Mouse (Mus musculus): ENCODE measurements around the gene Cyb5d1. TPM values are rescaled to one million over a fixed set of nuclear protein-coding genes. Genes with fewer than 3 reads are reported as not detected.

The Cyb5d1 gene
- polyA plus RNA-seq, 1 experiment from 2014 or later: 23.9 TPM

DNA sequence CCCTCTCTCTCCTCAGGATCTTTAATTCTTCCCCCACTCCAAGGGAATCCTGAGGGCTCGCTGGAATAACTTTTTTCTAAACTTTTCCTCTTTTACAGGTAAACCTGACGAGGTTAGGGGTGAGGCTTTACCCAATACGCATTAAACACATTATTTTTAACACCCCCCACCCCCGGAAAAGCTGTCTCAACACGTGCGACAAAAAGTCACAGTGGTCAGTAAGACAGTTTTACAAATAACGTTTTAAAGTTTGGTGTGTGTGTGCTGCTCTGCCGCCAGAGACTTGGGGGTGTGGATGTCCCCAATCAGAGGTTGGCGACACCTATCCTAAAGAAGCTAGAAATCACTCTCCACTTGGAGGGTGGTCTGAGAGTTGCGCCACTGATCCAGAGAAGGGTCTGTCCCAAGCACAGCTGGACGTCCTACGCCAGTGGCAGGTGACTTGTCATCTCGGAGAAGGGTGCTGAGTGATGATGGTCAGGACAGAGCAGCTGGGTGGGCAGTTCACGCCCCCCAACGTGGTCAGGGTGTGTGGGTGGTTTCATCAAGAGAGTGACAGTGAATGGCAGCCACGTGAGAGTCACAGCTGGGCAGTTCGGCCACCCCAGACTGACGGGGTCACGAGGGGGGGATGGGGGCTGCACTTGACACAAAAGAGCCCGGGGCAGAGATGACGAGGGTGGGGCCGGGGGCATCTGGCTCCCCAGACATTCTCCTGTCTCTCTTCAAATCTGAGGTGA, 27.6 kb downstream of the Cyb5d1 start:
- Histone ChIP-seq H3K4me2 (replicated peaks) (peak overlapping the region; percentile 97), H3K27ac (peak overlapping the region; percentile 100), H3K27me3 (ENCODE audit: control insufficient read depth, insufficient read depth, low read length) (no peaks in the 10 kb centered on the region), H3K4me3 (replicated peaks; ENCODE audit: low read length) (peak overlapping the region; percentile 100), H3K9me3 (ENCODE audit: control insufficient read depth, low read length) (no peaks in the 10 kb centered on the region), H3K9ac (peak overlapping the region; percentile 100), H3K4me1 (replicated peaks; ENCODE audit: control insufficient read depth, insufficient read depth, low read length) (peaks cover 52% of the 10 kb centered on the region), H3K36me3 (replicated peaks; ENCODE audit: control insufficient read depth, insufficient read depth) (peaks cover 17% of the 10 kb centered on the region)
- 0 out of 2 replicates have a peak, but pooled peaks have one; percentile 1 for ATAC-seq (ENCODE audit: low FRiP score)
- WGBS: under 1% methylated on average over 22 of the region's 22 CpGs
- no peak for DNase-seq (ENCODE audit: low spot score)

GRCm38 (mm10) chr11:69366855-69367615, 28.4 kb downstream of the Cyb5d1 start:
- 0% methylated on average over 22 of the region's 22 CpGs for WGBS
- peaks cover 48% of the 10 kb centered on the region for H3K4me1 ChIP-seq (replicated peaks; ENCODE audit: control insufficient read depth, insufficient read depth, low read length)
- DNase-seq (ENCODE audit: low spot score): no peak

DNA sequence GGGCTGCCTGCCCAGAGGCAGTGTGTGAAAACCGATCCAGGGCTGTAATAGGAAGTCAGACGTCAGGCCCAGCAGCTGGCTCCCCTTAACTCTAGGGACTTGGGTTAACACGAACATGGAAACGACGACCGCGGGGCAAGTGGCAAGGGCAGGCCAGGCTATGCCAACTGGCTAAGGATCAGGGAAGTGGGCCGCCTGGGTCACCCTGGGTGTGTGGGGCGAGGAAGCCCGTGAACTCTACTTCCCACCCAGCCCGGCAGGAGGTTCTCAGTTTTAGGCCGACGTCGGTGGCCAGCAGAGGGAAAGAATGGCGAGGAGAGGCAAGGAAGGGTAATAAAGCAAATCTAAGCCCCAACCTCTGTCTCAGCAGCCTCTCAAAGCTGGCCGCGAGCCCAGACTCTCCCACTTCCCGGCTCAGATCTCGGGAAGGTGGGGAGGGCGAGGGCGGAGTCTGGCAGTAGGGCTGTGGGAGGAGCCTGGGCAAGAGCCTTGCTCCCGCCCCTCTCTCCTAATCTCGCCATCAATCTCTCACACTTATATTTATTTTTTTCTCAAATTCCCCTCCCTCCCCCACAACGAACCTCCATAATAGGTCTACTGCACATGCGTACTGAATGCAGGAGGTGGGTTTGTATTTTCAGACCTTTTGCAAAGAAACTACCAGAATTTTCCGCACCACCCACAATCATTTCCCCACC, 29.1 kb downstream of the Cyb5d1 start:
- H3K4me3 ChIP-seq (replicated peaks; ENCODE audit: low read length): peak overlapping the region; percentile 100
- peak overlapping the region; percentile 100 for H3K27ac ChIP-seq
- peak; percentile 87 for ATAC-seq (ENCODE audit: low FRiP score)
- peaks cover 40% of the 10 kb centered on the region for H3K4me1 ChIP-seq (replicated peaks; ENCODE audit: control insufficient read depth, insufficient read depth, low read length)
- DNase-seq (ENCODE audit: low spot score): peak; percentile 90
- WGBS: under 1% methylated on average over 26 of the region's 26 CpGs
- peak overlapping the region; percentile 100 for H3K9ac ChIP-seq
- no peaks in the 10 kb centered on the region for H3K27me3 ChIP-seq (ENCODE audit: control insufficient read depth, insufficient read depth, low read length)
- peaks cover 32% of the 10 kb centered on the region for H3K36me3 ChIP-seq (replicated peaks; ENCODE audit: control insufficient read depth, insufficient read depth)
- peak overlapping the region; percentile 97 for H3K4me2 ChIP-seq (replicated peaks)
- no peaks in the 10 kb centered on the region for H3K9me3 ChIP-seq (ENCODE audit: control insufficient read depth, low read length)

More at GRCm38 (mm10) chr11:69366855-69367615, 28.4 kb downstream of the Cyb5d1 start:
- Histone ChIP-seq H3K4me2 (replicated peaks) (peak overlapping the region; percentile 97), H3K27ac (peak overlapping the region; percentile 100), H3K4me3 (replicated peaks; ENCODE audit: low read length) (peak overlapping the region; percentile 100), H3K9me3 (ENCODE audit: control insufficient read depth, low read length) (no peaks in the 10 kb centered on the region), H3K9ac (peak overlapping the region; percentile 100), H3K36me3 (replicated peaks; ENCODE audit: control insufficient read depth, insufficient read depth) (peaks cover 25% of the 10 kb centered on the region), H3K27me3 (ENCODE audit: control insufficient read depth, insufficient read depth, low read length) (no peaks in the 10 kb centered on the region)
- ATAC-seq (ENCODE audit: low FRiP score): no peak

DNA sequence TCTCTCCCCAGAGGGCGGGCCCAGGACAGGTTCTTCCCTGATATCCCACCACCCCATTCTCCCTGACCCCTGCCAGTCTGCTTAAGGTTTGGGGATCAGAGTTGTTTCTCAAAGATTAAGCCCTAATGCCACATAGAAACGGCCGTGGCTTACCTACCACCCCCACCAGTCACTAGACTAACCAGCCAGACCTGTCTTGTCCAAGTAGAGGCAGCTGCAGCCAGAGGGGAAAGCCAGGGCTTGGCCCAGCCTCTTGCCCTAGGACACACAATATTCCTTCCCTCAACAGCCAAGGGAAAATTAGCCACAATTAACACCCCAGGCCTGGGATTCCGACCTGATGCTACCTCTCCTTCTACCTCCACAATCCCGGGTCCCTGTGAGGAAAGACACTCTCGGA, 29.7 kb downstream of the Cyb5d1 start:
- peaks cover 35% of the 10 kb centered on the region for H3K4me1 ChIP-seq (replicated peaks; ENCODE audit: control insufficient read depth, insufficient read depth, low read length)
- H3K9me3 ChIP-seq (ENCODE audit: control insufficient read depth, low read length): no peaks in the 10 kb centered on the region
- H3K9ac ChIP-seq: peak overlapping the region; percentile 64
- peak overlapping the region; percentile 100 for H3K4me3 ChIP-seq (replicated peaks; ENCODE audit: low read length)
- peak overlapping the region; percentile 97 for H3K4me2 ChIP-seq (replicated peaks)
- WGBS: 22% methylated on average over 6 of the region's 6 CpGs
- H3K27me3 ChIP-seq (ENCODE audit: control insufficient read depth, insufficient read depth, low read length): no peaks in the 10 kb centered on the region
- H3K27ac ChIP-seq: peak overlapping the region; percentile 100
- ATAC-seq (ENCODE audit: low FRiP score): no peak
- peaks cover 38% of the 10 kb centered on the region for H3K36me3 ChIP-seq (replicated peaks; ENCODE audit: control insufficient read depth, insufficient read depth)
- DNase-seq (ENCODE audit: low spot score): no peak

DNA sequence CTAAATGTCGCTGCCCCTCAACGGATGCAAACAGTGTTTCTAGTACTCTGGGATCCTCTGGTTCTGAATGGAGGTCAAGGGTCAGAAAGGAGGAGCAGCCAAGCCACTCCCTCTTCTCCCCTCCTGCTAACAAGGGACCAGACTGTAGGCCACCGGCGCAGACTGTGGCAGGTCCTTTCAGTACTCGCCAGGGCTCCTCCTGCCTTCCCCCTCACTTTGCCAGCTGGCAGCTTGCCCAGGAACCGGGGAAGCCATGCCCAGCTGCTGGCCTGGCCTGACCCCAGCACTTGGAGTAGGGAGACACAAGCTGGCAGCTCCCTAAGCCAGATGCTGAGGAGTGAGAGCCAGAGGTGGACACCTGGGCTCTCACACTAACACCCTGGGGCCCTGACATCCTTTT, 30.5 kb downstream of the Cyb5d1 start:
- 2% methylated on average over 6 of the region's 6 CpGs for WGBS
- no peaks in the 10 kb centered on the region for H3K27me3 ChIP-seq (ENCODE audit: control insufficient read depth, insufficient read depth, low read length)
- DNase-seq (ENCODE audit: low spot score): peak; percentile 74

GRCm38 (mm10) chr11:69364376-69364775, 31.1 kb downstream of the Cyb5d1 start:
- DNase-seq (ENCODE audit: low spot score) (no peak), ATAC-seq (ENCODE audit: low FRiP score) (no peak)
- Histone ChIP-seq H3K9me3 (ENCODE audit: control insufficient read depth, low read length) (no peaks in the 10 kb centered on the region), H3K4me1 (replicated peaks; ENCODE audit: control insufficient read depth, insufficient read depth, low read length) (peaks cover 32% of the 10 kb centered on the region), H3K4me3 (replicated peaks; ENCODE audit: low read length) (no peak overlapping the region), H3K4me2 (replicated peaks) (peak overlapping the region; percentile 97), H3K27ac (peak overlapping the region; percentile 100; the same call in 1 of the 2 replicates), H3K9ac (peak overlapping the region; percentile 18; the same call in 1 of the 2 replicates), H3K27me3 (ENCODE audit: control insufficient read depth, insufficient read depth, low read length) (no peaks in the 10 kb centered on the region), H3K36me3 (replicated peaks; ENCODE audit: control insufficient read depth, insufficient read depth) (peaks cover 52% of the 10 kb centered on the region)
- WGBS: 52% methylated on average over 8 of the region's 8 CpGs

More for the DNA sequence above, 30.5 kb downstream of the Cyb5d1 start:
- peak; percentile 49 for ATAC-seq (ENCODE audit: low FRiP score)
- Histone ChIP-seq H3K4me3 (replicated peaks; ENCODE audit: low read length) (peak overlapping the region; percentile 4; the same call in 1 of the 2 replicates), H3K9me3 (ENCODE audit: control insufficient read depth, low read length) (no peaks in the 10 kb centered on the region), H3K36me3 (replicated peaks; ENCODE audit: control insufficient read depth, insufficient read depth) (peaks cover 46% of the 10 kb centered on the region), H3K27ac (peak overlapping the region; percentile 100), H3K9ac (peak overlapping the region; percentile 64), H3K4me1 (replicated peaks; ENCODE audit: control insufficient read depth, insufficient read depth, low read length) (peaks cover 32% of the 10 kb centered on the region), H3K4me2 (replicated peaks) (peak overlapping the region; percentile 97)

DNA sequence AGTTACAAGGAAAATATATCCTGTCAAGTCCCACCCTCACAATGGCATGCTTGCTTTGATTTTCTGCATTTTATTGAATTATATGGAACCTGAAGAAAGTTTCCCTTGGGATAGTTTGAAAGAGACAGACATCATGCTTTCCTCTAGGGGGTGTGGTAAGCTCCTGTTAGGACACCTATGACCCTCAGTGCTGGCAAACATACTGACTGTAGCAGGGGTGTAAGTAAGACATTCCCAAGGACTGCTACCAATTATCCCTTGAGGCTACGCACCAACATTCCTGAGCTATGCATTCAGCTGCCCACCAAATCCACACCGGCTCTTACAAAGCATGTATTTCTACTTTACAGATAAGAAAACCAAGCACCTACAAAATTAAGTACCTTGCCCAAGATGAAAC, 33.0 kb downstream of the Cyb5d1 start:
- ATAC-seq (ENCODE audit: low FRiP score) (no peak), DNase-seq (ENCODE audit: low spot score) (no peak)
- Histone ChIP-seq H3K4me1 (replicated peaks; ENCODE audit: control insufficient read depth, insufficient read depth, low read length) (peaks cover 26% of the 10 kb centered on the region), H3K9me3 (ENCODE audit: control insufficient read depth, low read length) (no peaks in the 10 kb centered on the region), H3K9ac (no peak overlapping the region), H3K4me3 (replicated peaks; ENCODE audit: low read length) (no peak overlapping the region), H3K36me3 (replicated peaks; ENCODE audit: control insufficient read depth, insufficient read depth) (peaks cover 71% of the 10 kb centered on the region), H3K27me3 (ENCODE audit: control insufficient read depth, insufficient read depth, low read length) (no peaks in the 10 kb centered on the region), H3K4me2 (replicated peaks) (no peak overlapping the region), H3K27ac (no peak overlapping the region)
- WGBS: 86% methylated on average over 2 of the region's 2 CpGs

DNA sequence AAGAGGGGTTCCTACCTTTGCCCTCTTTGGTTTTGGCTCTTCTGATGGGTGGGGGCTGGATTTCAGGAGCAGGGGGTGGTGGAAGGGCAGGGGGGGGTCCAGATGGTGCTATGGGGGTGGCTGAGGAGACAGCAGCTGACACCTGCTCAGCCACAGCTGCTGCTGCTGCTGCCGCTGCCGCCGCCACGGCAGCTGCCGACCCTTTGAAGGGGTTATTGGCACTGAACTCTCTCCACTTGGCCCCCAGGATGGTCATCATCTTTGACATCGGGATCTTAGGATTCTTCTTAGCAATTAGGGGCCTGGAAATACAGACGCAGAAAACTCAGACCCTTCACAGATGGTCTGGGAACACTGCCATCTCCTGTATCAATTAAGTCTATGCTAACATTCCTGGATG, 33.4 kb downstream of the Cyb5d1 start:
- WGBS: 40% methylated on average over 7 of the region's 7 CpGs
- no peak overlapping the region for H3K4me2 ChIP-seq (replicated peaks)
- H3K4me3 ChIP-seq (replicated peaks; ENCODE audit: low read length): no peak overlapping the region
- no peaks in the 10 kb centered on the region for H3K27me3 ChIP-seq (ENCODE audit: control insufficient read depth, insufficient read depth, low read length)
- H3K9me3 ChIP-seq (ENCODE audit: control insufficient read depth, low read length): no peaks in the 10 kb centered on the region
- ATAC-seq (ENCODE audit: low FRiP score): no peak
- DNase-seq (ENCODE audit: low spot score): no peak
- no peak overlapping the region for H3K27ac ChIP-seq
- H3K9ac ChIP-seq: no peak overlapping the region
- peaks cover 75% of the 10 kb centered on the region for H3K36me3 ChIP-seq (replicated peaks; ENCODE audit: control insufficient read depth, insufficient read depth)
- peaks cover 26% of the 10 kb centered on the region for H3K4me1 ChIP-seq (replicated peaks; ENCODE audit: control insufficient read depth, insufficient read depth, low read length)

DNA sequence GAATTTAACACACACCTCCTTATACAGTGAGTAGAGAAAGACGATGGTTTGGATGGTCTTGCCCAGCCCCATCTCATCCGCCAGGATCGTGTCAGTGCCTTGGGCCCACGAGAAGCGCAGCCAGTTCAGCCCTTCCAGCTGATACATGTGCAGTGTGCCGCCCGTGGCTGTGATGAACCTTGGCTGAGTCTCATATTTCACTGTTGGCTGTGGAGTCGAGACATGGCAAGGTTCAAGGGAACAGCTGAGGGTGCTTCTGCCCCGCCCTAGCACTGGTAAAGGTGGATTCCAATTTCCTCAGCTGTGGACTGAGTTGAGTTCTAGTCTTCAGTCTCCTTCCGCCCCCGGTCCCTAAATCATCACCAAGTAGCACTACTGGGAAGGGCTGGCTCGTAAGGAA, 37.7 kb downstream of the Cyb5d1 start:
- DNase-seq (ENCODE audit: low spot score): no peak
- 95% methylated on average over 12 of the region's 12 CpGs for WGBS
- Histone ChIP-seq H3K4me1 (replicated peaks; ENCODE audit: control insufficient read depth, insufficient read depth, low read length) (no peaks in the 10 kb centered on the region), H3K9me3 (ENCODE audit: control insufficient read depth, low read length) (no peaks in the 10 kb centered on the region), H3K27me3 (ENCODE audit: control insufficient read depth, insufficient read depth, low read length) (no peaks in the 10 kb centered on the region), H3K4me2 (replicated peaks) (no peak overlapping the region), H3K36me3 (replicated peaks; ENCODE audit: control insufficient read depth, insufficient read depth) (peaks cover 100% of the 10 kb centered on the region), H3K4me3 (replicated peaks; ENCODE audit: low read length) (no peak overlapping the region), H3K9ac (no peak overlapping the region), H3K27ac (no peak overlapping the region)
- no peak for ATAC-seq (ENCODE audit: low FRiP score)

Measured in hindbrain, embryonic 14.5 days (tissue).